Mouse (Mus musculus): ENCODE results near the gene Frmd4b. TPM values are rescaled to one million over a fixed set of nuclear protein-coding genes. Genes with fewer than 3 reads are reported as not detected.

Gene Frmd4b
- polyA plus RNA-seq, 1 experiment from 2014 or later: 15.8 TPM

- Histone ChIP-seq H3K27me3 (ENCODE audit: control insufficient read depth, insufficient read depth, low read length) (no peaks in the 10 kb centered on the region), H3K4me2 (ENCODE audit: low read depth, low read length) (no peak overlapping the region), H3K9ac (replicated peaks; ENCODE audit: low read length) (no peak overlapping the region), H3K36me3 (replicated peaks; ENCODE audit: control insufficient read depth, insufficient read depth, low read depth, low read length) (no peaks in the 10 kb centered on the region), H3K9me3 (replicated peaks; ENCODE audit: control insufficient read depth, low read length) (no peaks in the 10 kb centered on the region), H3K4me3 (ENCODE audit: low read depth, low read length) (no peak overlapping the region), H3K27ac (replicated peaks; ENCODE audit: low read depth, low read length) (no peak overlapping the region), H3K4me1 (ENCODE audit: control insufficient read depth, insufficient read depth, low read length) (no peaks in the 10 kb centered on the region)
- ATAC-seq (replicated peaks; ENCODE audit: insufficient number of reproducible peaks, low FRiP score, low TSS enrichment, low read depth) (no peak), DNase-seq (ENCODE audit: low spot score) (no peak)
- WGBS: 42% methylated on average over 4 of the region's 4 CpGs
Measured at GRCm38 (mm10) chr6:97338843-97339242, 278.5 kb downstream of the Frmd4b start.

DNA sequence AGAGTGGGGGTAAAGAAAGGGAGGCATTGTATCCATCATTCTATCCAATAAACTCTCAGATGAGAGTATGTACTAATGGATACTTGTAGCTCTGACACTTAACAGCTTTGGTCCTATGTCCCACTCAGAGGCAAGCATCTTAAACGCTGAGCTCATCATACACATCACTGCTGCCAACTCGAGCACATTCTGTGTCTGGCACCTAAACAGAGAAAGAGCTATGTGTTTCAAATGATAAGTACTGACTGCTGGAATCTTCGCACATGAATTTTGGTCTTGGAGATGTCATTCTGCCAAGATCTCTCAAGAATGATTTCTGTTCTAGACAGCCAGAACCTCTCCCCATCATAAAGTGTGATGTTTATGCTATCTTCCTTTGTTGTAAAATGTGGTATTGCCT lies 284.0 kb downstream of the Frmd4b start:
- WGBS: 91% methylated on average over 3 of the region's 3 CpGs
- ATAC-seq (replicated peaks; ENCODE audit: insufficient number of reproducible peaks, low FRiP score, low TSS enrichment, low read depth) (no peak), DNase-seq (ENCODE audit: low spot score) (no peak)
- Histone ChIP-seq H3K4me2 (ENCODE audit: low read depth, low read length) (no peak overlapping the region), H3K27me3 (ENCODE audit: control insufficient read depth, insufficient read depth, low read length) (no peaks in the 10 kb centered on the region), H3K4me3 (ENCODE audit: low read depth, low read length) (no peak overlapping the region), H3K27ac (replicated peaks; ENCODE audit: low read depth, low read length) (no peak overlapping the region), H3K4me1 (ENCODE audit: control insufficient read depth, insufficient read depth, low read length) (no peaks in the 10 kb centered on the region), H3K36me3 (replicated peaks; ENCODE audit: control insufficient read depth, insufficient read depth, low read depth, low read length) (no peaks in the 10 kb centered on the region), H3K9ac (replicated peaks; ENCODE audit: low read length) (no peak overlapping the region), H3K9me3 (replicated peaks; ENCODE audit: control insufficient read depth, low read length) (no peaks in the 10 kb centered on the region)

- 74% methylated on average over 4 of the region's 4 CpGs for WGBS
- Histone ChIP-seq H3K9ac (replicated peaks; ENCODE audit: low read length) (no peak overlapping the region), H3K27ac (replicated peaks; ENCODE audit: low read depth, low read length) (no peak overlapping the region), H3K36me3 (replicated peaks; ENCODE audit: control insufficient read depth, insufficient read depth, low read depth, low read length) (no peaks in the 10 kb centered on the region), H3K4me3 (ENCODE audit: low read depth, low read length) (no peak overlapping the region), H3K4me1 (ENCODE audit: control insufficient read depth, insufficient read depth, low read length) (no peaks in the 10 kb centered on the region), H3K9me3 (replicated peaks; ENCODE audit: control insufficient read depth, low read length) (no peaks in the 10 kb centered on the region), H3K27me3 (ENCODE audit: control insufficient read depth, insufficient read depth, low read length) (no peaks in the 10 kb centered on the region), H3K4me2 (ENCODE audit: low read depth, low read length) (no peak overlapping the region)
- ATAC-seq (replicated peaks; ENCODE audit: insufficient number of reproducible peaks, low FRiP score, low TSS enrichment, low read depth) (no peak), DNase-seq (ENCODE audit: low spot score) (no peak)
Measured at GRCm38 (mm10) chr6:97323951-97324350, 293.4 kb downstream of the Frmd4b start.

DNA sequence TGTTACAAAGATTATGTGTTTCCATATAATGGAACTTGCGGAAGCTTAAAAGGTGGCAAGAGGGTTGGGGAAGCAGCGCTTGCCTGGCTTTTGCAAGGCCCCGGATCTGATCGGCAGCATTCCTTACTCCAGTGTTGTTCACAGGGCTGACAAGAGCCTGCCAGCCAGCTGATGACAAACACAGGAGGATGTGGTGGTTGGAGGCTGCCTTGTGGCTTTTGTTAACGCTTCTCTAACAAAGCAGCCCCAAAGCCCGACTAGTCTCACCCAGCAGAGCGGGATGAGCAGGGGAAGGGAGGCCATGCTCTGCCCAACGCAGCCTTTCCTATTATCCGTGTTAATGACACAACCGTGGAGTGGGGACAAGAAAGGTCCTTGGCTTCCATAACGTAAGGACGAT lies 295.2 kb downstream of the Frmd4b start:
- H3K9me3 ChIP-seq (replicated peaks; ENCODE audit: control insufficient read depth, low read length): no peaks in the 10 kb centered on the region
- no peak overlapping the region for H3K9ac ChIP-seq (replicated peaks; ENCODE audit: low read length)
- 79% methylated on average over 12 of the region's 12 CpGs for WGBS
- H3K4me2 ChIP-seq (ENCODE audit: low read depth, low read length): no peak overlapping the region
- ATAC-seq (replicated peaks; ENCODE audit: insufficient number of reproducible peaks, low FRiP score, low TSS enrichment, low read depth): no peak
- no peaks in the 10 kb centered on the region for H3K4me1 ChIP-seq (ENCODE audit: control insufficient read depth, insufficient read depth, low read length)
- DNase-seq (ENCODE audit: low spot score): no peak
- no peak overlapping the region for H3K27ac ChIP-seq (replicated peaks; ENCODE audit: low read depth, low read length)
- no peaks in the 10 kb centered on the region for H3K36me3 ChIP-seq (replicated peaks; ENCODE audit: control insufficient read depth, insufficient read depth, low read depth, low read length)
- no peaks in the 10 kb centered on the region for H3K27me3 ChIP-seq (ENCODE audit: control insufficient read depth, insufficient read depth, low read length)
- H3K4me3 ChIP-seq (ENCODE audit: low read depth, low read length): no peak overlapping the region

GRCm38 (mm10) chr6:97321156-97321555 lies 296.2 kb downstream of the Frmd4b start:
- Histone ChIP-seq H3K4me2 (ENCODE audit: low read depth, low read length) (no peak overlapping the region), H3K27me3 (ENCODE audit: control insufficient read depth, insufficient read depth, low read length) (no peaks in the 10 kb centered on the region), H3K36me3 (replicated peaks; ENCODE audit: control insufficient read depth, insufficient read depth, low read depth, low read length) (no peaks in the 10 kb centered on the region), H3K9me3 (replicated peaks; ENCODE audit: control insufficient read depth, low read length) (no peaks in the 10 kb centered on the region), H3K4me3 (ENCODE audit: low read depth, low read length) (no peak overlapping the region), H3K4me1 (ENCODE audit: control insufficient read depth, insufficient read depth, low read length) (no peaks in the 10 kb centered on the region), H3K27ac (replicated peaks; ENCODE audit: low read depth, low read length) (no peak overlapping the region), H3K9ac (replicated peaks; ENCODE audit: low read length) (no peak overlapping the region)
- WGBS: 55% methylated on average over 11 of the region's 11 CpGs
- DNase-seq (ENCODE audit: low spot score) (peak; percentile 35), ATAC-seq (replicated peaks; ENCODE audit: insufficient number of reproducible peaks, low FRiP score, low TSS enrichment, low read depth) (no peak)

DNA sequence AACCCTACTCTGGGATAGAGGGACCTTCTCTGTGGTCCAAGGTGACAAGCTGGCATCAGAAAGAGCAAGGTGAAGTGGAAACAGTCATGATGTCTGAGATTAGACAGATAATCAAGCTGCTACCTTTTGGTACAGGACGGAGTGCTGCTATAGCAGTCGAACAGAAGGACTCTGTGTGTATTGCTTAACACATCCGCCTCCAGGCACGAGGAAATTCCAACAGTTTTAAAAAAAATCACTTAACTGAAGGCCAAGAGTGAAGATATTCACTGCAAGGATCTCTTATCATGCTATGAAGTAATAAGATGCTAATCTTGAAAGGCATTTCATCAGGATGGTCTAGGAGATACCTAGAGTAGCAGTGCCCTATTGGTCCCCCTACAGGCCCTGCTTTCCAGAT lies 298.3 kb downstream of the Frmd4b start:
- no peak for ATAC-seq (replicated peaks; ENCODE audit: insufficient number of reproducible peaks, low FRiP score, low TSS enrichment, low read depth)
- no peaks in the 10 kb centered on the region for H3K36me3 ChIP-seq (replicated peaks; ENCODE audit: control insufficient read depth, insufficient read depth, low read depth, low read length)
- WGBS: 76% methylated on average over 4 of the region's 4 CpGs
- H3K4me2 ChIP-seq (ENCODE audit: low read depth, low read length): no peak overlapping the region
- no peaks in the 10 kb centered on the region for H3K4me1 ChIP-seq (ENCODE audit: control insufficient read depth, insufficient read depth, low read length)
- no peak overlapping the region for H3K9ac ChIP-seq (replicated peaks; ENCODE audit: low read length)
- H3K4me3 ChIP-seq (ENCODE audit: low read depth, low read length): no peak overlapping the region
- no peaks in the 10 kb centered on the region for H3K9me3 ChIP-seq (replicated peaks; ENCODE audit: control insufficient read depth, low read length)
- H3K27ac ChIP-seq (replicated peaks; ENCODE audit: low read depth, low read length): no peak overlapping the region
- DNase-seq (ENCODE audit: low spot score): no peak
- H3K27me3 ChIP-seq (ENCODE audit: control insufficient read depth, insufficient read depth, low read length): no peaks in the 10 kb centered on the region

- Histone ChIP-seq H3K4me2 (ENCODE audit: low read depth, low read length) (no peak overlapping the region), H3K4me1 (ENCODE audit: control insufficient read depth, insufficient read depth, low read length) (no peaks in the 10 kb centered on the region), H3K27me3 (ENCODE audit: control insufficient read depth, insufficient read depth, low read length) (no peaks in the 10 kb centered on the region), H3K9ac (replicated peaks; ENCODE audit: low read length) (no peak overlapping the region), H3K9me3 (replicated peaks; ENCODE audit: control insufficient read depth, low read length) (no peaks in the 10 kb centered on the region), H3K4me3 (ENCODE audit: low read depth, low read length) (no peak overlapping the region), H3K27ac (replicated peaks; ENCODE audit: low read depth, low read length) (no peak overlapping the region), H3K36me3 (replicated peaks; ENCODE audit: control insufficient read depth, insufficient read depth, low read depth, low read length) (no peaks in the 10 kb centered on the region)
- DNase-seq (ENCODE audit: low spot score): no peak
- 86% methylated on average over 3 of the region's 3 CpGs for WGBS
- no peak for ATAC-seq (replicated peaks; ENCODE audit: insufficient number of reproducible peaks, low FRiP score, low TSS enrichment, low read depth)
Measured at GRCm38 (mm10) chr6:97317956-97318355, 299.4 kb downstream of the Frmd4b start.

- H3K9me3 ChIP-seq (replicated peaks; ENCODE audit: control insufficient read depth, low read length): no peaks in the 10 kb centered on the region
- no peak for ATAC-seq (replicated peaks; ENCODE audit: insufficient number of reproducible peaks, low FRiP score, low TSS enrichment, low read depth)
- 77% methylated on average over 1 of the region's 1 CpGs for WGBS
Measured at GRCm38 (mm10) chr6:97316716-97317115, 300.6 kb downstream of the Frmd4b start.

More at GRCm38 (mm10) chr6:97316716-97317115, 300.6 kb downstream of the Frmd4b start:
- Histone ChIP-seq H3K27me3 (ENCODE audit: control insufficient read depth, insufficient read depth, low read length) (no peaks in the 10 kb centered on the region), H3K36me3 (replicated peaks; ENCODE audit: control insufficient read depth, insufficient read depth, low read depth, low read length) (no peaks in the 10 kb centered on the region), H3K4me1 (ENCODE audit: control insufficient read depth, insufficient read depth, low read length) (no peaks in the 10 kb centered on the region), H3K9ac (replicated peaks; ENCODE audit: low read length) (no peak overlapping the region), H3K27ac (replicated peaks; ENCODE audit: low read depth, low read length) (no peak overlapping the region), H3K4me3 (ENCODE audit: low read depth, low read length) (no peak overlapping the region), H3K4me2 (ENCODE audit: low read depth, low read length) (no peak overlapping the region)
- no peak for DNase-seq (ENCODE audit: low spot score)

Measured in embryonic facial prominence, embryonic 11.5 days (tissue).